Mouse (Mus musculus): ENCODE measurements around the gene Mcam. TPM values are rescaled to one million over a fixed set of nuclear protein-coding genes. Genes with fewer than 3 reads are reported as not detected.

Gene Mcam
- total and polyA plus RNA-seq, 2 experiments from 2014 or later, result 4.4 to 14.6 TPM

DNA sequence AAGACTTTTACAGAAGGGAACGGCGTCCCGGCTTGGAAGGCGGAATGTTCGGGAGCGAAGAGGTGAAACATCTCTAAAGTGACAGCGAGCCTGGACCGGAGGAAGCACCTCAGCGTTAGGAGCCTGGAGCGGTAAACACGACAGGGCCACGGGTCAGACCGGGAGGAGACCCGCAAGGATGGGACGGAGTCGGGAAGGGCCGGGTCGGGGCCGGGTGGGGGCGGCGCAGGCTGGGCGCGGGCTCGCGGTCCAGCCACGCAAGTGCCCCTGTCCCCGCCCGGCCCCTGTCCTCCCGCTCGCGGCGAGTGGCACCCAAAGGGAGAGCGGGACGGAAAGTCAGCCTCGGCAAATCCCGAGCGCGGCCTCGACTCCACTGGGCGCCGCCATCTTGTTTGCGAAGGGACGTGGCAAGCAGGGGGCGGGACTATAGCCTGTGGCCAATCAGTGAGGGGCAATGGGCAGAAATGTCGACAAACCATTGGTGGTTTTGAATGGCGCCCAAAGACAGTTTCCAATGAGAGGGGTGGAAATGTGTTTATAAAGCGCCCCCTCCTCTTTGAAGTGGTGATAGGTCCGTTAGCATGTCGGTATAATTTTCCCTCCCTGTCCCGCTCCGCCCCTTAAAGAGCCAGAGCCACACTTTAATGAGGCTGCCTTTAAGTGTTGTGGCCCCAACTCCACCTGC is 21.0 kb upstream of the Mcam start, which contains the start of the genes Gm49380 and Rnf26:
TSS of gene Gm49380 (minus strand) at position 396 of the 685 bp plus-strand sequence.
TSS of gene Rnf26 (minus strand) at position 413 of the 685 bp plus-strand sequence.
- H3K27ac ChIP-seq (ENCODE audit: low read depth, low read length), result no peak within 1 kb of the TSS
- WGBS, result under 1% methylated on average over 50 of the region's 51 CpGs

DNA sequence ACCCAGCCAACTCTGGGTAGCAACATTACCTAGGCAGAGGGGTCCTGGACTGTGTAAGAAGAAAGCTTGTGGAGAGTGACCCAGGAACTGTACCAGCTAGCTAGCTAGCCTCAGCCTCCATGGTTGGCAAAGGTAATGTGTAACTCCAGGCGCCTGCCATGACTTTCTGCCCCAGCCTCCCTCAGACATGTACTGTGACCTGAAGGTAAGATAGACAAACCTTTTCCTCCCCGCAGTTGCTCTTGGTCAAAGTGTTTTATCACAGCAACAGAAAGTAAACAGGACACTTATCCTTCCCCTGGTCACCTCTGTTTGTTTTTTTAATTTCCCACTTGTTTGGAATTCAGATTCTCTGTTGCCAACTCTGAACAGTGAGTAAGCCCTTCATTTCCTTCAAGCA is 19.8 kb upstream of the Mcam start:
- no peaks in the 10 kb centered on the region for H3K27me3 ChIP-seq (ENCODE audit: insufficient read depth, low read length)
- DNase-seq (ENCODE audit: low spot score) (no peak), ATAC-seq (ENCODE audit: low FRiP score) (no peak)
- H3K4me2 ChIP-seq (ENCODE audit: low read depth, low read length, poor library complexity, severe bottlenecking), result no peak overlapping the region
- no peak for TF ChIP-seq CTCF (IDR thresholded peaks at IDR 0.05)
- no peak overlapping the region for H3K27ac ChIP-seq (ENCODE audit: low read depth, low read length)
- 92% methylated on average over 2 of the region's 2 CpGs for WGBS
- H3K4me3 ChIP-seq (ENCODE audit: low read depth, low read length), result no peak overlapping the region
- no peak overlapping the region for H3K9ac ChIP-seq (replicated peaks; ENCODE audit: low read length, poor library complexity, severe bottlenecking)
- no peaks in the 10 kb centered on the region for H3K9me3 ChIP-seq (ENCODE audit: low read length)
- H3K36me3 ChIP-seq (ENCODE audit: insufficient read depth, low read length), result no peaks in the 10 kb centered on the region
- H3K4me1 ChIP-seq (ENCODE audit: insufficient read depth, low read length), result no peaks in the 10 kb centered on the region

More for the DNA sequence above, 21.0 kb upstream of the Mcam start, which contains the start of the genes Gm49380 and Rnf26:
- no peaks in the 10 kb centered on the region for H3K9me3 ChIP-seq (ENCODE audit: low read length)
- no peaks in the 10 kb centered on the region for H3K27me3 ChIP-seq (ENCODE audit: insufficient read depth, low read length)
- peaks cover 6% of the 10 kb centered on the region; the same call in 1 of the 2 replicates for H3K4me1 ChIP-seq (ENCODE audit: insufficient read depth, low read length)
- peak within 1 kb of the TSS; percentile 60 for H3K9ac ChIP-seq (replicated peaks; ENCODE audit: low read length, poor library complexity, severe bottlenecking)
- DNase-seq (ENCODE audit: low spot score), result peak; percentile 99
- ATAC-seq (ENCODE audit: low FRiP score), result peak; percentile 95
- H3K4me2 ChIP-seq (ENCODE audit: low read depth, low read length, poor library complexity, severe bottlenecking), result peak within 1 kb of the TSS; percentile 43
- TF ChIP-seq CTCF (IDR thresholded peaks at IDR 0.05), result peak; percentile 1; the same call in 1 of the 2 replicates
- no peaks in the 10 kb centered on the region for H3K36me3 ChIP-seq (ENCODE audit: insufficient read depth, low read length)
- peak within 1 kb of the TSS; percentile 73 for H3K4me3 ChIP-seq (ENCODE audit: low read depth, low read length)

DNA sequence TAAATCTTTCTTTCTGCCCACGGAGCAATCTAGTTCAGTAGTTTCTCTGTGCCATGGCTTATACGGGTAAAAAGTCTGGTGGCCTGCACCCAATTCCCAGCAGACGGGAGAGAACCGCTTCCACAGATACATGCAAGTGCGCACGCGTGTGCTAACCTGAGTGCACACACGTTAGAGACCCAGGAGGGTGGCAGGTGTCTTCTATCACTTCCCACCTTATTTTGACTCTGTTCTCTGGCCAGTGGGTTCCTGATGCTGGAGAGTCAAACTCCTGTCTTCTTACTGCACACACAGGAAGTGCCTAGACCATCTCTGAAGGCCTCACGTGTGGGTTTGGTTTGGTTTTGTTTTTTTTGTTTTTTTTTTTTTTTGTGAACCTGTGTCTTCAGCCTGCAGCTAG is 18.7 kb upstream of the Mcam start:
- no peaks in the 10 kb centered on the region for H3K9me3 ChIP-seq (ENCODE audit: low read length)
- no peaks in the 10 kb centered on the region for H3K36me3 ChIP-seq (ENCODE audit: insufficient read depth, low read length)
- H3K4me1 ChIP-seq (ENCODE audit: insufficient read depth, low read length), result no peaks in the 10 kb centered on the region
- no peaks in the 10 kb centered on the region for H3K27me3 ChIP-seq (ENCODE audit: insufficient read depth, low read length)
- no peak overlapping the region for H3K27ac ChIP-seq (ENCODE audit: low read depth, low read length)
- H3K4me3 ChIP-seq (ENCODE audit: low read depth, low read length), result no peak overlapping the region
- TF ChIP-seq CTCF (IDR thresholded peaks at IDR 0.05), result no peak
- DNase-seq (ENCODE audit: low spot score) (no peak), ATAC-seq (ENCODE audit: low FRiP score) (no peak)
- H3K4me2 ChIP-seq (ENCODE audit: low read depth, low read length, poor library complexity, severe bottlenecking), result no peak overlapping the region
- 90% methylated on average over 9 of the region's 9 CpGs for WGBS
- H3K9ac ChIP-seq (replicated peaks; ENCODE audit: low read length, poor library complexity, severe bottlenecking), result no peak overlapping the region

DNA sequence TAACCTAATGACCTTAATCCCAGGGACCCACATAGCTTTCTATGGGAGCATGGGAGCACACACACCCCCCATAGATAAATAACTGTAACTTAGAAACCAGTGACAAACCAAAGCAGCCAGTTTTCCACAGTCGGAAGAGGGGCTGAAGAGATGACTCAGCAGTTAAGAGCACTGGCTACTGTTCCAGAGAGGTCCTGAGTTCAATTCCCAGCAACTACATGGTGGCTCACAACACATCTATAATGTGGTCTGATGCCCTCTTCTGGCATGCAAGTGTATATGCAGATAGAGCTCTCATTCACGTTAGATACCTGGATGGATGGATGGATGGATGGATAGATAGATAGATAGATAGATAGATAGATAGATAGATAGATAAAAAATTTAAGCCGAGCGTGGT is 18.1 kb upstream of the Mcam start:
- TF ChIP-seq CTCF (IDR thresholded peaks at IDR 0.05), result peak; percentile 31
- H3K36me3 ChIP-seq (ENCODE audit: insufficient read depth, low read length), result no peaks in the 10 kb centered on the region
- no peak overlapping the region for H3K27ac ChIP-seq (ENCODE audit: low read depth, low read length)
- DNase-seq (ENCODE audit: low spot score) (no peak), ATAC-seq (ENCODE audit: low FRiP score) (no peak)
- no peaks in the 10 kb centered on the region for H3K4me1 ChIP-seq (ENCODE audit: insufficient read depth, low read length)
- no peak overlapping the region for H3K9ac ChIP-seq (replicated peaks; ENCODE audit: low read length, poor library complexity, severe bottlenecking)
- 88% methylated on average over 4 of the region's 4 CpGs for WGBS
- no peaks in the 10 kb centered on the region for H3K27me3 ChIP-seq (ENCODE audit: insufficient read depth, low read length)
- no peak overlapping the region for H3K4me2 ChIP-seq (ENCODE audit: low read depth, low read length, poor library complexity, severe bottlenecking)
- H3K9me3 ChIP-seq (ENCODE audit: low read length), result no peaks in the 10 kb centered on the region
- H3K4me3 ChIP-seq (ENCODE audit: low read depth, low read length), result no peak overlapping the region

DNA sequence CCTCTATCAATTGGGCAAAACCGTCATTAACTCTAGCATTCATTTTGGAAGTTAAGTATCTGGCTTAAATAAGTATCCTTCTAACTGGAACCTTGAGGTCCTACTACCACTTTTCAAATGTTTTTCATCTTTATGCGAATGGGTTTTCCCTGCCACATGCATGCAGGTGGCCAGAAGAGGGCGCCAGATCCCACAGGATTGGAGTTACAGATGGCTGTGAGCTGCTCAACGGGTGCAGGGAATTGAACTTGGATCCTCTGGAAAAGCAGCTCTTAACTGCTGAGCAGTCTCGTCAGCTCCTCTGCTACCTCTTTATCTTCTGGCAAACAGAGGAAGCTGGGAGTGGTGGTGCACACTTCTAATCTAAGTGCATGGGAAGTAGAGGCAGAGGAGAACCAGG is 15.3 kb upstream of the Mcam start:
- Histone ChIP-seq H3K27me3 (ENCODE audit: insufficient read depth, low read length) (no peaks in the 10 kb centered on the region), H3K4me2 (ENCODE audit: low read depth, low read length, poor library complexity, severe bottlenecking) (no peak overlapping the region), H3K9me3 (ENCODE audit: low read length) (no peaks in the 10 kb centered on the region), H3K4me1 (ENCODE audit: insufficient read depth, low read length) (no peaks in the 10 kb centered on the region), H3K27ac (ENCODE audit: low read depth, low read length) (no peak overlapping the region), H3K4me3 (ENCODE audit: low read depth, low read length) (no peak overlapping the region), H3K36me3 (ENCODE audit: insufficient read depth, low read length) (no peaks in the 10 kb centered on the region), H3K9ac (replicated peaks; ENCODE audit: low read length, poor library complexity, severe bottlenecking) (no peak overlapping the region)
- no peak for DNase-seq (ENCODE audit: low spot score)
- WGBS, result 49% methylated on average over 5 of the region's 5 CpGs
- no peak for ATAC-seq (ENCODE audit: low FRiP score)
- peak; percentile 57 for TF ChIP-seq CTCF (IDR thresholded peaks at IDR 0.05)

DNA sequence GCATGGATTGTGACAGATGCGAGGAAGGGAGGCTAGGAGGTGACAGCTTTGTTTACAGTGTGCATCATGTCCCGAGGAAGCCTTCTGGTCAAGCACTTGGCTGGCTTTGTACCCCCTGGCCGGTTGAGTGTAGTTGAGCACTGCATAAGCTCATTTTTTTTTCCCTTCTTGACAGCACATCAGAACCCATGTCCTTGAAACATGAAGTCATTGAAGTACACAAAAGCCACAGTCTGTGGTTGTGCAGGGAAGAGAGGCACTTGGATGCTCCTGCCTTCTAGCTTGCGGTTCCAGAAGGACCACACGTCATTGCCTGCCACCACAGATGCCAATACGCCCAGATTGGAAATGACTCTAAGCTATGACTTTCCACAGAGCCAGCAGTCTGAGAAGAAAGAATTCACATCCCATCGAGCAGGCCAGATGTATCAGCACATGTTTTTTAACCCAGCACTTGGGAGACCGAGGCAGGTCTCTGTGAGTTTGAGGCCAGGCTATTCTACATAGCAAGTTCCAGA is 14.3 kb upstream of the Mcam start:
- Histone ChIP-seq H3K4me1 (ENCODE audit: insufficient read depth, low read length) (no peaks in the 10 kb centered on the region), H3K36me3 (ENCODE audit: insufficient read depth, low read length) (no peaks in the 10 kb centered on the region), H3K4me3 (ENCODE audit: low read depth, low read length) (no peak overlapping the region), H3K4me2 (ENCODE audit: low read depth, low read length, poor library complexity, severe bottlenecking) (no peak overlapping the region), H3K27ac (ENCODE audit: low read depth, low read length) (no peak overlapping the region), H3K9me3 (ENCODE audit: low read length) (no peaks in the 10 kb centered on the region), H3K9ac (replicated peaks; ENCODE audit: low read length, poor library complexity, severe bottlenecking) (no peak overlapping the region), H3K27me3 (ENCODE audit: insufficient read depth, low read length) (no peaks in the 10 kb centered on the region)
- WGBS, result 86% methylated on average over 8 of the region's 8 CpGs
- DNase-seq (ENCODE audit: low spot score) (no peak), ATAC-seq (ENCODE audit: low FRiP score) (no peak)
- TF ChIP-seq CTCF (IDR thresholded peaks at IDR 0.05), result no peak

All from midbrain, postnatal 0 days (tissue).